ENCODE assay signal across 9 mouse cellular contexts in the genomic region with DNA sequence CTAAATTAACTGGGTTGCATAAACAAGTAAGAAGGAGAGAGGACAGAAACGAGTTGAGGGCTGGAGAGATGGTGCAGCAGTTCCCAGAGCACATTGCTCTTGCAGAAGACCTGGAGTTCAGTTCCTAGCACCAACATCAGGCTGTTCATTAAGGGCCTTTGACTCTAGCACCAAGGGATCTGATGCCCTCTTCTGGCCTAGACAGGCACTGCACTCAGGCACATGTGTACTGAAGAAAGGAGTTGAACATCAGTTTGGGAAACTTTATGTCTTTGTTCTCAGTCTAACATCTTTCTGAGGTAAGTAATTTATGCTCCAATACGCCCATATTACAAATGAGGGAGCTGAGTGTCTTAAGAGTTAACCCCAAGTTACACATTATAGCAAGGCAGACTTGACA.
A peak's percentile ranks its signal among the peaks of the same experiment; 100 is the strongest.
DNase-seq lines count a peak whose midpoint lies in the region; ATAC-seq and TF ChIP-seq lines count a peak whose summit lies in the region.
"Had no signal": no experiment of that assay in that cellular context is flagged by ENCODE, and none has a peak within 500 bp of the region (broad histone marks: within the 10 kb centered on the region; RNA-seq: fewer than 3 reads in every experiment).

No protein-coding gene starts in this region.

- no peak overlapping the region for H3K4me2 ChIP-seq in heart, embryonic 12.5 days
- H3K4me2 ChIP-seq in midbrain, postnatal 0 days (ENCODE audit: low read depth, low read length, poor library complexity, severe bottlenecking): no peak overlapping the region
- H3K4me2 ChIP-seq in midbrain, embryonic 13.5 days (replicated peaks): no peak overlapping the region

- WGBS in heart, embryonic 10.5 days: 72% methylated on average over 2 of the region's 2 CpGs
- WGBS in heart, embryonic 12.5 days: 68% methylated on average over 2 of the region's 2 CpGs
- WGBS in midbrain, postnatal 0 days: 81% methylated on average over 2 of the region's 2 CpGs
- 83% methylated on average over 2 of the region's 2 CpGs for WGBS in midbrain, embryonic 13.5 days

- H3K27me3 ChIP-seq in heart, embryonic 10.5 days (ENCODE audit: insufficient read depth, poor library complexity, severe bottlenecking): no peaks in the 10 kb centered on the region; the same call in 1 of the 2 replicates
- peaks cover 7% of the 10 kb centered on the region; the same call in 1 of the 2 replicates for H3K27me3 ChIP-seq in heart, embryonic 12.5 days (replicated peaks)
- no peaks in the 10 kb centered on the region for H3K27me3 ChIP-seq in midbrain, postnatal 0 days (ENCODE audit: insufficient read depth, low read length)
- peaks cover 34% of the 10 kb centered on the region for H3K27me3 ChIP-seq in midbrain, embryonic 13.5 days

- peak; percentile 30 for DNase-seq in heart, embryonic 10.5 days (ENCODE audit: low spot score)
- no peak for DNase-seq in midbrain, postnatal 0 days (ENCODE audit: low spot score)
- peak; percentile 1 for DNase-seq in c-Kit-positive CD71-positive TER-119-negative erythroid progenitor cells, embryonic 14.5 days (ENCODE audit: low read depth)
- DNase-seq in thymus, postnatal 25 days: peak; percentile 39
- no peak for DNase-seq in right cerebral cortex, adult 2 months (ENCODE audit: low spot score in 2 of 2)
- no peak for DNase-seq in gastrocnemius, adult 18-20 months (ENCODE audit: low spot score)
- DNase-seq: midbrain, embryonic 14.5 days had no signal

- no peaks in the 10 kb centered on the region for H3K9me3 ChIP-seq in heart, embryonic 10.5 days
- no peaks in the 10 kb centered on the region for H3K9me3 ChIP-seq in heart, embryonic 12.5 days (replicated peaks)
- no peaks in the 10 kb centered on the region for H3K9me3 ChIP-seq in midbrain, postnatal 0 days (ENCODE audit: low read length)
- H3K9me3 ChIP-seq in midbrain, embryonic 13.5 days: no peaks in the 10 kb centered on the region

- H3K4me3 ChIP-seq in heart, embryonic 10.5 days: no peak overlapping the region
- no peak overlapping the region for H3K4me3 ChIP-seq in heart, embryonic 12.5 days
- no peak overlapping the region for H3K4me3 ChIP-seq in midbrain, postnatal 0 days (ENCODE audit: low read depth, low read length)
- no peak overlapping the region for H3K4me3 ChIP-seq in midbrain, embryonic 13.5 days (replicated peaks)

- ATAC-seq in heart, embryonic 12.5 days (ENCODE audit: insufficient number of reproducible peaks, low FRiP score): no peak
- no peak for ATAC-seq in midbrain, postnatal 0 days (ENCODE audit: low FRiP score)
- ATAC-seq in midbrain, embryonic 13.5 days: no peak

- H3K27ac ChIP-seq in heart, embryonic 10.5 days: no peak overlapping the region
- no peak overlapping the region for H3K27ac ChIP-seq in heart, embryonic 12.5 days (ENCODE audit: poor library complexity, severe bottlenecking)
- no peak overlapping the region for H3K27ac ChIP-seq in midbrain, postnatal 0 days (ENCODE audit: low read depth, low read length)
- H3K27ac ChIP-seq in midbrain, embryonic 13.5 days: no peak overlapping the region

- peak; percentile 63 for TF ChIP-seq CTCF in midbrain, postnatal 0 days (IDR thresholded peaks at IDR 0.05)

- no peak overlapping the region for H3K9ac ChIP-seq in heart, embryonic 12.5 days
- no peak overlapping the region for H3K9ac ChIP-seq in midbrain, postnatal 0 days (replicated peaks; ENCODE audit: low read length, poor library complexity, severe bottlenecking)
- no peak overlapping the region for H3K9ac ChIP-seq in midbrain, embryonic 13.5 days (replicated peaks)

- no peaks in the 10 kb centered on the region for H3K36me3 ChIP-seq in heart, embryonic 10.5 days
- no peaks in the 10 kb centered on the region for H3K36me3 ChIP-seq in heart, embryonic 12.5 days
- no peaks in the 10 kb centered on the region for H3K36me3 ChIP-seq in midbrain, postnatal 0 days (ENCODE audit: insufficient read depth, low read length)
- H3K36me3 ChIP-seq in midbrain, embryonic 13.5 days: no peaks in the 10 kb centered on the region

- H3K4me1 ChIP-seq in heart, embryonic 10.5 days: peaks cover 16% of the 10 kb centered on the region; the same call in 1 of the 2 replicates
- H3K4me1 ChIP-seq in heart, embryonic 12.5 days (replicated peaks): no peaks in the 10 kb centered on the region
- no peaks in the 10 kb centered on the region for H3K4me1 ChIP-seq in midbrain, postnatal 0 days (ENCODE audit: insufficient read depth, low read length)
- peaks cover 21% of the 10 kb centered on the region for H3K4me1 ChIP-seq in midbrain, embryonic 13.5 days (replicated peaks)

Comparison
In these comparisons a context has a peak if more than half of its experiments do, and no peak if none do; other contexts are left out.
1. DNase-seq: peak in heart, embryonic 10.5 days (single experiment), c-Kit-positive CD71-positive TER-119-negative erythroid progenitor cells, embryonic 14.5 days (single experiment) and thymus, postnatal 25 days (single experiment); none in midbrain, postnatal 0 days (single experiment), right cerebral cortex, adult 2 months (0 of 2) and gastrocnemius, adult 18-20 months (single experiment).